Comparison of ENCODE assay signal across 28 mouse cellular contexts in genomic region chr12:54461411-54461810, GRCm38 (mm10).
"Had no signal": no experiment of that assay in that cellular context is flagged by ENCODE, and none has a peak within 500 bp of the region (broad histone marks: within the 10 kb centered on the region; RNA-seq: fewer than 3 reads in every experiment).

No protein-coding gene starts in this region.

- H3K27ac ChIP-seq: gastrocnemius, adult 2 months; heart, adult 2 months; hindbrain, embryonic 10.5 days; hindbrain, embryonic 12.5 days; hindbrain, embryonic 14.5 days; intestine, embryonic 15.5 days; layer of hippocampus, adult 2 months; left cerebral cortex, adult 2 months; limb, embryonic 10.5 days; limb, embryonic 12.5 days; liver, embryonic 13.5 days; liver, embryonic 15.5 days had no signal

- DNase-seq: gastrocnemius, adult 2 months; gastrocnemius, postnatal 14 days; gastrocnemius, postnatal 36 days; heart, adult 11 months; heart, adult 2 months; heart, postnatal 10 days; heart, postnatal 4 days; kidney, adult 18-20 months; kidney, adult 8-10 months; kidney, postnatal 10 days; kidney, postnatal 25 days; kidney, postnatal 4 days; liver; liver, embryonic 13.5 days had no signal

- H3K4me2 ChIP-seq: heart, embryonic 11.5 days; hindbrain, embryonic 12.5 days; hindbrain, embryonic 14.5 days; intestine, embryonic 15.5 days; limb, embryonic 12.5 days; liver, embryonic 11.5 days; liver, embryonic 13.5 days; liver, embryonic 15.5 days had no signal

- H3K4me3 ChIP-seq: gastrocnemius, adult 2 months; heart, adult 2 months; hindbrain, embryonic 10.5 days; hindbrain, embryonic 12.5 days; intestine, embryonic 15.5 days; layer of hippocampus, adult 2 months; left cerebral cortex, adult 2 months; limb, embryonic 10.5 days; limb, embryonic 12.5 days; liver, embryonic 13.5 days; liver, embryonic 15.5 days had no signal

- ATAC-seq: hindbrain, embryonic 16.5 days; inflammation-experienced regulatory T-cells, adult 6 months; intestine, embryonic 15.5 days; intestine, postnatal 0 days had no signal

- H3K4me1 ChIP-seq: hindbrain, embryonic 10.5 days; hindbrain, embryonic 12.5 days; limb, embryonic 12.5 days had no signal

- H3K9me3 ChIP-seq: hindbrain, embryonic 10.5 days; hindbrain, embryonic 12.5 days; intestine, embryonic 15.5 days; limb, embryonic 10.5 days; limb, embryonic 12.5 days; liver, embryonic 13.5 days; liver, embryonic 15.5 days had no signal

- H3K36me3 ChIP-seq: hindbrain, embryonic 10.5 days; hindbrain, embryonic 12.5 days; intestine, embryonic 15.5 days; limb, embryonic 10.5 days; limb, embryonic 12.5 days; liver, embryonic 13.5 days; liver, embryonic 15.5 days had no signal

- H3K27me3 ChIP-seq: hindbrain, embryonic 12.5 days; intestine, embryonic 15.5 days; limb, embryonic 12.5 days; liver, embryonic 13.5 days; liver, embryonic 15.5 days had no signal

- H3K9ac ChIP-seq: hindbrain, embryonic 12.5 days; hindbrain, embryonic 14.5 days; intestine, embryonic 15.5 days; limb, embryonic 12.5 days; liver, embryonic 13.5 days; liver, embryonic 15.5 days had no signal
